Mouse (Mus musculus) 3T3-L1 (cell line): ENCODE data around the gene Tal1.

Experiments used
- DNase-seq: peaks from one replicate; pipeline ENCODE4 v3.0.0-alpha.2; 2015; ENCODE audit warnings: low read depth, low spot score

The Tal1 gene

DNA sequence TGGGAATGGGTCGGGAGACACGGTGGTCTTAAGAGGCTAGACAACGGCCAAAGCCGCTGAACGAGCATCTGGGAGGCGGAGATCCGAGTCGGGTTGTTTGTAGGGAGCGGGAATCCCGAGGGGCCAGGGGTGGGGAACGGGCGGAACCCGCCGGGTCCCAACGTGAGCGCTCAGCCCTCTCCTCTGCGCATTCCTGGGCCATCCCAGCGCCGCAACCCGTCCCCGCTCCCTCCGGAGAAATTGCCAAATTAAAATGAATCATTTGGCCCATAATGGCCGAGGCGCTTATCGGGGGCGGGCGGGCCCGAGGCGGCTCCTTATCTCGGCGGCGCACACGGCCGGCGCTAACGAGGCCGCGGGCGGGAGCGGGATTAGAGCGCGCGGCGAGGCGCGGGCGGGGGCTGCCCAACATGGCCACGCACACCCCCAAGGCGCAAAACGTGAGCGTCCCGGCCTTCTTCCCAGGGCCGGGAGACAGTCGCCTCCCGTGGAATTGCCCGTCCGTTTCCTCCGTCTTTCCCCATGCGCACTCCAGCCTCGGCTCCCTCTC, at the start of gene Tal1:
Tal1 (plus strand) TSS at position 56 of the 550 bp plus-strand sequence.
- DNase-seq = no peak

DNA sequence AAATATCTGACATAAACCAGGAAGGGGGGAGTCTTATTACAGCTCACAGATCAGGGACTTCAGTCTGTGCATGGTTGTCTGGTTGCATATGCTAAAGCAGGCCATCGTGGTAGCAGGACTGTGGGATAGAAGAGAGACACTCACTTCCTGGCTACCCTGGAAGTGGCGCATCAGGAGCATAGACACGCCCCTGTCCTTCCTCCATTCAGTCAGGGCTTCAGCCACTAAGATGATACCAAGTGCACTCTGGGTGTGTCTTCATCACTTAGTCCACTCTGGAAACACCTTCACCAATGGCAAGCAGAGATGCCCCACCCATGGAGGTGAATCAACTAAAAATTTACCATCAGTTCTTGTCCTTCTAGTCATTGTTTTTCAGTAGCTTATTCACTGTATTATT, 42.0 kb upstream of the Tal1 start:
- DNase-seq = no peak

DNA sequence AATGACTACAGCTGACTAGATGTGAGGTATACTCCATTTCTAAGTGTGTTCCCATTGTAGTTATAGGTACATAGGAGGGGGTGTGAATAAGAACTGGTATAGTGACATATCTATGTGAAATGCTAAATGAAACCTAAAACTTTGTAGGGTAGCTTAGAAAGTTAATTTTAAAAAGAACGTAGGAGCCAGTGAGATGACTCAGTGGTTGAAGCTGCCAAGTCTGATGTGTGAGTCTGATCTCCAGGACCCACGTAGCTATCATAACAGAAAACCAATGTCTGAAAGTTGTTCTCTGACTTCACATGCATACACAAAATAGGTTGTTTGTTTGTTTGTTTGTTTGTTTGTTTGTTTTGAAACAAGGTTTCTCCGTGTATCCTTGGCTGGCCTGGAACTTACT, 36.2 kb upstream of the Tal1 start:
- DNase-seq = peak; percentile 67

DNA sequence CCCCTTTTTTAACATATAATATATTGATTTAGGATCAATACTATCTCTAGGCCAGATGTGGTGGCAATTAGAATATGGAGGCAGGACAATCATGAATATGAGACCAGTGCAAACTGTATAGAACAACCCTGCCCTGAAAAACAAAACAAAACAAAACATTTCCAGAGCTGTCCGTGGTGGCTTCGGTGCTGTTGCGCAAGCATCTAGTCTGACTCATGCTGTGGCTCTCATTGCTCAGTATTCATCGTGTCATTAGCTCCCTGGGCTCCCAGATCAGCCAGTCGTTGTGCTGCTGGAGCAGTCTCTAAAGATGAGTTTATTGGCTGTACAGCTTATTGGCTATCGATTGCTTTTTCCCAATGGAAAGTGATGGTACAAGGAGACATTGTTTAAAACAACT, 21.2 kb upstream of the Tal1 start:
- peak; percentile 87 for DNase-seq

DNA sequence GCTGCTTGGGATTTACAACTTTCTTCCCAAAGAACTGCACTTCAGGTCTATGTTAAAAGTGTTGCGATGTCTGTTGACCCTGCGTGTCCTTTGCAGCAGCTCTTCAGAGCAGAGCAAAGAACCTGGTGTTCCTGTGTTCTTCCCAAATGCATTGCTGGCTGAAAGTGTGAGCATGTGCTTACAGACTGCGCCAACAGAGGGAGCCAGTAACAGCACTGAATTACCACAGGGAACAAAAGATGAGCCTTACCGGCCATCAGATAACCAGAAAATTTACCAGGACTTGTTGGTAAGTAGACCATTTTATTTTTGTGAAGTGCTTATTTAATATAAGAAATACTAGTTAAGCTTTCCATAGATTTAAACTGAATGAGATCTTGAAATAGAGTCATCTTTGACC, 18.0 kb upstream of the Tal1 start:
- DNase-seq = peak; percentile 69

DNA sequence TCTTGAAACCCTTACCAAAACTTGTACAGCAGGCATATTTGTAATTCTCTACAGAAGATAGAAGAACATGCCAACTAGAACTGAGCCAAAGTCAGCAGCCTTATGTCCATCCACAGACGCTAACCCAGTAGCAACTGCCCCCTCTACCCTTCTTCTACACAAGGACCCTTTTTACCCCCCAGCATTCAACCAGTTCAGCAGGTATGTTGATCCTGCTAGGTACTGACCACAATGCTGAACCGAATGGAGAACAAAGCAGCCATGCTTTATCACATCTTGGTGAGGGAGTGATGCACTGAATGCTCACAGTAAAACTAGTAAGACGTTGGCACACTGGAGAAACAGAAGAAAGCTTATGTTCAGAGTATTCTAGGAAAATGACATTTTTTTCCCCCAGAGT, 10.6 kb upstream of the Tal1 start:
- DNase-seq = no peak

DNA sequence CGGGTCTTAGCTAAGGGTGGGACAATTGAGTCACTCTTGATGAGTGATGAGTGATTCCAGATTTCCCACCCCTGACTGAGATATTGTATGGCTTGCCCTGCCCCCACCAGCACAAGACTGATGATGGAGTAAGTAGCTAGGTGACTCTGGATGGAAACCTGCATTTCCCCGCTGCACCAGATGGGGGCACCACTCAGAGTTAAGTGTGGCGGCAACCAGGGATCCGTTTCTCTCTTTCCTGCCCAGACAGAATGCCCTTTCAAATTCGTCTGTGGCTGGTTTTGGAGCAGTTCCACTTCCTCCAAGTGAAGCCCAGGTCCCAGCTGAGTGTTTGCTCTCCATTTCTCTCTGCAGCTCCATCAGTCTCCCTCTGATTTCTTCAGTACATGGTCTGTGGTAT, 8.5 kb upstream of the Tal1 start:
- peak; percentile 25 for DNase-seq

DNA sequence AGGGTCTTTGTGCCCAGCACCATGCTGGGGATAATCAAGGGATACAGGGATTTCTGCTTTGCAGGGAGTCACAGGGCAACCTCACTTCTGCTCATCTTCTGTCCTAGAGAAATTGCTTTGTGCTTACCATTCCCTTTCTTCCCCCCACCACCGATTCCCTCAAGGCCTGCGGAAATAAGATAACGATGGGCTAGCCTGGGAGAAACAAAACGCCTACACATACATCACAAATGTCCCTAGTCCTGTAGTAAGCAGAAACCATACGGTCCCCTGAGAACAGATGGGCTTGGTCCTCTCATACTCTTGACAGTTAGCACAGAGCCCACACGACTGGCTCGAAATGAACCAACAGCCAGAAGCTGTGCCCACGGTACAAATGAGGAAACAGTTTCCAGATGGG, 8.0 kb upstream of the Tal1 start:
- DNase-seq = no peak

DNA sequence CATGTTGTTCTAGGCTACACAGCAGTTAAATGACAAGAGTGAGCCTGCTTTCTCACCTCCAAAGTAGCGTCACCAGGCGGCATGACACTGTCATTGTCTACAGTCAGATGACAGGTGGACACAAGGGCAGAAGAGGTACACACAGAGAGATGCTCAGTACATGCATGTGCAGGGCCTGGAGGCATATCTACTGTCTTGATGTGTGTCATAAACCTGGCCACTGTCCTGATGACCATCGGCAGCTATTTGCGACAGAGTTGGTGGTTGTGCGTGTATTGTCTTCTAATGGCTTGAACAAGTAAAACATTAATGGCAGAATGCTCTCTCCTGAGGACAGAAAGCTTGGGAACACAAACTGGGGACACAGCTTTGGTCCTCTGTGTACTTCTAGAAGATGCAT, 5.0 kb upstream of the Tal1 start:
- DNase-seq = no peak

DNA sequence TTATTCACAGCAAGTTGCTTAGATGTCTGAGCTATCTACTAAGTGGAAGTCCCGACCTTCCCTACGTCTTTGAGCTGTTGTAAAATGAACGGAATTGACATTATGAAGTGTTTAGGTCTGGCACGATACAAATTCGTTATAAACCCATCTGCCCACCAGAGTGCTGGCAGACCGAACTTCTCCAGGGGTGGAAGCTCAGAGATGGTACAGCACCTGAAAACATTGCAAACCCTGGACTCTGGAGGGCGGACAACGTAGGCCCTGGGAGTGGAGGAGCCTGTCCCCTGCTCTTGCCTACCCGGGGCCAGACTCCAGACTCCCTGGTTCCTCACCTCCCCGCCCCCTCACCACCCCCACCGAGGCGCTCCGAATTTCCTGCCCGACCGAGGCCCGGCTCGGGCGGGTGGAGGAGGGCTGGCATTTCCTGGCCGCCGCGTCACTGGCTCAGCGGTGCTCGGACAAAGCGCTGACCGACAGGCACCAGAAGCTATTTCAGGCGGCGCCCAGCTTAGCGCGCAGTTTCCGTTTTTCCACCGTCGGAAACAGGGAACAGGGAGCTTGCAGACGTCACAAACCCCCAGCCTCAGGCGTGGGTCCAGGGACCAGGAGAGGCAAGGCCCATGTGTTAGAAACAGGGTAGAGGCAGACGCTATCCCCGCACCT, 3.8 kb upstream of the Tal1 start:
- no peak for DNase-seq

DNA sequence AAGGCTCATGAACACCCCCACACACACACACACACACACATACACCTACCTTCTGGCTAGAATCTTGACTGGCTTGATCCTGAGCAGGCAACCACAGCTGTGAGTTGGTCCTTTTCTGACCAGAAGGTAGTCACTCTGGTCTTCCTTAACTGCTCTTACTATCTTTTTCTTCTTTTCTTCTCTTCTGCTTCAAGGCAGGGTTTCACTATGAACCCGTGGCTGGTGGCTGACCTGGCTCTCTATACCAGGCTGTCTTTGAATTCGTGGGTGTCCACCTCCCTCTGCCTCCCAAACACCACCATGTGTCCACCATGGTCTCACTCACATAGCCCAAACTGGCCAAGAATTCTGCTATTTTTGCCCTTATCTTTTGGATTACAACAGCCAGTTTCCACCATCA, 1.2 kb upstream of the Tal1 start:
- DNase-seq = no peak

DNA sequence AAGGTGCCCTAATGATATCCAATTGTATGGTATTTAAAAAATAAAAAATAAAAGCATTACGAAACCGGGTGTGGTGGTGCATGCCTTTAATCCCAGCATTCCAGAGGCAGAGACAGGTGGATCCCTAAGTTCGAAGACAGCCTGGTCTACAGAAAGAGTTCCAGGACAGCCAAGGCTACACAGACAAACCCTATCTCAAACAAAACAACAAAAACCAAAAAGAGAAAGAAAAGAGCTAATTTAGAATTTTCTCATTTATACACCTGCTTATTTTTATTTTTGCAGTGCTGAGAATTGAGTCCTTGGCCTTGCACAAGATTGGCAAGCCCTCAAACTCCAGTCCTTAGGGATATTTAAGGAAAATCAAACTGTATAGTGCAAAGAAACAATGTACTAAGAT, 535 bp upstream of the Tal1 start:
- DNase-seq = no peak

DNA sequence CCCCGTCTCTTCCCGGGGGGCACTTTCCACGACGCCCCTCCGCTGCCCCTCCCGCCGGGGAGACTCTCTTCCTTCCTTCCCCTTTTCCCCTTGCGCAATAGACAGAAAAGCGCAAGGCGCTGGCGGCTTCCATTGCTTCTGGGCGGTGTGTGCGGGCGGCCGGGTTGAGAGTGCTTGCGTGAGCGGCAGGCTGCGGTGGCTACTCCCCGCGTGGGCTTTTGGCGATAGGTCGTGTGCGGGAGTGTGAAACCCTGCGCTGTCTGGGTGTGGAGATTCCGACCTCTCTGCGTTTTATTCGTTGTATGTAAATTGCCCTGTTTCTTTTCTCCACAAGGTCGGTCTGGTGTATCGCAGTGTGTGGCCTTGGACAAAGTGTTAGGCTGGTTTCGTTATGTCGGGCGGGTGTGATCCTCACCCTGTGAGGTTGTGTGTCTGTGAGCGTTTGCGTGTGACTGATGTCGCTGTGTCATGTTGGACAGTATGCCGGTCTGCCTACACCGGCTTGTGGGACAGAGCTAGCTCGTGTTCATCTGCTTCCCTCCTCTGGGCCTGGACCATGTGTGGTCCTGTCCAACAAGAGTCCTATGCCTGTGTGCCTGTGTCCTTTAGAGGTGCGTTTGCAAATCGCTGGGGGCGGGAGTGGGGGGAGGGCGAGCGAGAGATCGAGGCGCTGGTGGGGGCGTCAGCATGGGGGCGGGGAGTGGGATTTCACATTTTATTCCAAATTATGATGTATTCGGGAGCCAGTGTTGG, 871 bp downstream of the Tal1 start:
- no peak for DNase-seq

DNA sequence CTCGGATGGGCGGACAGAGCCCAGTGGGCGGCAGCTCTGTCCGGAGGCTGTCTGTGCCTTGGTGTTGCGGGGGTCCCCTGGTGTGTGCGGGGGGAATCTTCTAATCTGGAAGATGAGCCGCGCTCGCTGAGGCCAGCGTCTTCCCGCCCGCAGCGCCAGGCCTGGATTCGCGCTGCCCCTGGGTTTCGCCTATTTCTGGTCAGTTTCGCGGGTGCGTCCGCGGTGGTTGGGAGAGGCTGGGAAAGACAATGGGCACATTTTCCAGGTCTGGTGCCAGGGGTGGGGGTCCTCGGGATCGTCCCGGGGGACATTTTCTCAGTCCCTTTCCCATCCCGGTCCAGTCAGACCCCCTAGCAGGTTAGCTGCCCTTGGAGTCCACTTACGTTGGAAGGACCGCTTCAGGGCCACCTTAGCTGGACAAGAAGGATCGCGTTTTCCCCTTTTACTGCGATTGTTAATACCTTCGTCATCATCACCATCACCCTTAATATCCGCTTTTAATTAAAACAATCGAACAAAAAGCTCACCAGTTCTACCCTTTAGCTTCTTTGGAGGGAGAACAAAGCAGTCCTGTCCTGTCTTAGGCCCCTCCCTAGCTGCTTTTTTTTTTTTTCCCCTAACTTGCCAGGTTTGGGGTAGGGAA, 1.6 kb downstream of the Tal1 start:
- DNase-seq = no peak

DNA sequence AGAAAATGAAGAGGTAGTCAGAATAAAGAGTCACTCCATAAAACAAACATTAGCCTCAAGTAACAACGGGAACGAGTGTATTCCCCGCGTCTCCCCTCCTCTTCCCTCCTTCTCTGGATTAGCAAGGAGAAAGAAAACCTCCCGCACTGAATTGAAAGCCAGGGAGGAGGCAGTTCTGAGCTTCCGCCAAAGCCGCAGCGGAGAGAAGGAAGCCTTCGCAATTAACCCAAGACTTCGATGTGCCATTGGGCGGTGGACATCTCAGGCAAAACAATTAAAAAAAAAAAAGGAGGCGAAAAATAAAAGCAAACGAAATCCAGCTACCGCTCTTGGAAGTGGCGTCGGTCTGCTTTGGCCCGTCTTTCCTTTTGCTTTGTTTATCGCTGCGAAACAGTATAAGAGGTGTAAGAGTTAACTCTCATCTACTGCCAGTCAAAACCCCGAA, 2.1 kb downstream of the Tal1 start:
- no peak for DNase-seq

DNA sequence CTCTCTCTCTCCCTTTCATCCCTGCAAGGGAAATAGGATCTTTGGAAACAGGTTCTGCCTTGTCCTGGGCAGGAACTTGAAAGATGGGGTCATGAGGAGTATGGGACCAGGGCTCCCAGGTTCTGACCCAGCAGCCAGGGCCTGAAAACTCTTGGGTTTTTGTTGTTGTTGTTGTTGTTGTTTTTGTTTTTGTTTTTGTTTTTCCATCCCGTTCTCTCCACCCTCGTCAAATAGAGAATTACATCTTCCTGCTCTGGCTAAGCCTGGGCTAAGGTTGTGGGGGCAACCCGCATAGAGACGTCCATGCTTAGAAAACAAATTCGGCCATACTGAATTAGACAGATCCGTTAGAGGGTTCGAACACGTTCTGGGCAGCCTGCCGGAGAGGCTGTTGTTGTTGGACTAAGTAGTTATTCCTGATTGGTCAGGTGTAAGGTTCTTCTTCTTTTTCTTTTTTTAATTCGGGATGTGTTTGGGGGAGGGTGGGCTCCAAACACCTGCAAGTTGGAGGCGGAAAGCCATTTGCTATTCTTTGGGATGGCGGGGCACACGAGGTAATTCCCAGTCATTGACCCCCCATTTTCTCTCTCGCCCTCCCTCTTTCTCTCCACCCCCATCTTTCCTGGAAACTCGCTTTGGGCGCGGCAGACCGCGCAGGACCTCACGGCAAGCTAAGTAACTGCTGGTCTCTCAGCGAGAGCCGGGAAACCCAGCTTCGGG, 2.8 kb downstream of the Tal1 start:
- DNase-seq = no peak

DNA sequence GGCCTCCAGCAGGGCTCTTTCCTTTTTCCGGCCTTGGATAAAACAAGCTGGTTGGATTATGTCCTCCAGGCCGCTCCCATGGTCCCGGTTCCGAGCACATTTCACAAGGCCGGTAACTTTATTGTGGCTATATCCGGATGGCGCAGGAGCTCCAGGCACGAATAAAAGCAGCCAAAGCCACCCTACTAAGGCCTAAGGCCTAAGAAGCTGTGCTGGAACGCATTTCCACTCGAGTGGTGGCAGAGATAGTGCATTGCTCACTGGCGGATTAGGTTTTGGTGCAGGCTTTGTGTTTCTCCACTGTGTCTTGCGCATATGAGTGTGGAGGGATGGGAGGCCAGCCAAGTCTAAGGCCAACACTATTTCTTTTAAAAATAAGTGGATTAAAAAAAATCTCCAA, 3.6 kb downstream of the Tal1 start:
- DNase-seq = no peak

DNA sequence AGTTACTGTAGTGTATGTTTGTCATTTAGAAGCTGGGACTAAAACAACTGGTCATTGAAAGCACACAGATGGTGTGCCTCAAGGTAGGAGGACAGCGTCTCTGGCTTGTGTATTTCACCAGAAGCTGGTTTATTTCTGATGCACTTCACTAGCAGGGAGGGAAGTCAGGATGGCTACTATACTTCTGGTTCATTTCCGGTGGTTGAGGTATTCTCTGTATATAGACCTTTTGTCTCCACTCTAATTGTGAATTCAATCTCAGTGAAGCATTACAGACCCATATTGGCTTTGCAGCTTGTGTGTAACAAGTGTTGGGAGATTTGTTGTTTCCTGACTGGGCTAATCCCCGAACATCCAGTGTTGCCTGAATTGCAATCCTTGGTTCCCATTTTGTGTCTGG, 4.5 kb downstream of the Tal1 start:
- no peak for DNase-seq

DNA sequence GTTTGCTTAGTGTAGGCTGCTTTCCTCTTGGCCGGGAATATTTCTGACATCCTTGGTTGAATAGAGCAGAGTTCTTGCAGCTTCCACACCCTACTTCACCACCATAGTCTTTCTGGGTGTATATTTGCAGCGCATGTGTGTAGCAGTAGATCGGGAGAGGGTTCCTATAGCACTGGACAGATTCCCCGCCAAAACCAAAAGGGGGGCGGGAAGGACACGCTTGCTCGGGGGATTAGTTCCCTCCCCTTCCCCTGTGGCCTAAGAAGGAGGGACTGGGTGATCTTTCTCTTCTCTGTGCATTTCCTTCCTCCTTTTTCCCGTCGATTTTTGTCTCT, 6.3 kb downstream of the Tal1 start:
- no peak for DNase-seq

DNA sequence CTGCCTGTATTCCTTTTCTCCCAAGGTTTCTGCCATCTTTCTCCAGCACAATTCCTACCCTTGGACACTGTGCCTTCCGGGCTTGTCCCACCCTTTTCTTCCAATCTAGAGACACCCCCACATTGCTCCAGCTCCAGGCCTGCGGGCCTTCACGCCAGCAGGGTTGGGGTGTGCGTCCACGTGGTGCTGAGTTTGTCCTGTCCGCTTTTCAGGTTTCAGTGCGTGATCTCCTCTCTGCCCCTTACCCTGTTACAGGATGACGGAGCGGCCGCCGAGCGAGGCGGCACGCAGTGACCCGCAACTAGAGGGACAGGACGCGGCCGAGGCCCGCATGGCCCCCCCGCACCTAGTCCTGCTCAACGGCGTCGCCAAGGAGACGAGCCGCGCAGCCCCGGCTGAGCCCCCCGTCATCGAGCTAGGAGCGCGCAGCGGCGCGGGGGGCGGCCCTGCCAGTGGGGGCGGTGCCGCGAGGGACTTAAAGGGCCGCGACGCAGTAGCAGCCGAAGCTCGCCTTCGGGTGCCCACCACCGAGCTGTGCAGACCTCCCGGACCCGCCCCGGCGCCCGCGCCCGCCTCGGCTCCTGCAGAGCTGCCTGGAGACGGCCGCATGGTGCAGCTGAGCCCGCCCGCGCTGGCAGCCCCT, 6.8 kb downstream of the Tal1 start:
- no peak for DNase-seq

DNA sequence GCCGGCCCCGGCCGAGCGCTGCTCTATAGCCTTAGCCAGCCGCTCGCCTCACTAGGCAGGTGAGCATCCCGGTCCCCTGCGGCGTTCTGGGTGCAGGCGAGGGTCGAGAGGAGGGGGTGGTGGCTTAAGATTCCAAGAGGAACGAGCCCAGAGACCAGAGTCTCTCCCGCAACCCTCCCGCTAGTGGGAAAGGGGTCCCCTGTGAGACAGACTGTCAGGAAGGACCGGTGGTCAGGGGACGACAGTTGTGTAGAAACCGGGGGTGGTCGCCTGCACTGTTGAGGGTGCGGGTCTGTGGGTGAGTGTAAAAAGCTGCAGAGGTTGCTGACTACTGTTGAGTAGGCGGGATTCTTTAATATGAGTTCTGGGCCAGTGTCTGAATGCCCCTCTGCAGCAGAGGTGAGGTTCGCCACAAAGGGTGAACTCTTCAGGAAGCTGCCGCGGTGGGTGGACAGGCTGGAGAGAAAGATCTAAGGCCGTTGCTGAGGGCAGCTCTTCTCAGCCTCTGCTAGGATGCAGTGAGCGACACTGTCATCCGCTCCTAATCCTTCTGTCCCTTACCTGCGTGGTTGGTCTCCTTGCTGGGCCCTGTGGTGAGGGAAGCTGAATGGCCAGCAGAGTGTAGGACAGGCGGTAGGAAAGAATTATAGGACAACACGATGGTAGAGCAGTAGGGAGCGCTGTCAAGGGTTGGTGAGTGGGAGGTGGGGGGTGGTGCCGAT, 7.5 kb downstream of the Tal1 start:
- no peak for DNase-seq
